Mouse (Mus musculus): ENCODE measurements around the gene Cdc42ep2.
A peak's percentile ranks its signal among the peaks of the same experiment; 100 is the strongest.

The Cdc42ep2 gene

GRCm38 (mm10) chr19:5940656-5941055 is 16.0 kb upstream of the Cdc42ep2 start:
- DNase-seq (ENCODE audit: low spot score) = no peak

DNA sequence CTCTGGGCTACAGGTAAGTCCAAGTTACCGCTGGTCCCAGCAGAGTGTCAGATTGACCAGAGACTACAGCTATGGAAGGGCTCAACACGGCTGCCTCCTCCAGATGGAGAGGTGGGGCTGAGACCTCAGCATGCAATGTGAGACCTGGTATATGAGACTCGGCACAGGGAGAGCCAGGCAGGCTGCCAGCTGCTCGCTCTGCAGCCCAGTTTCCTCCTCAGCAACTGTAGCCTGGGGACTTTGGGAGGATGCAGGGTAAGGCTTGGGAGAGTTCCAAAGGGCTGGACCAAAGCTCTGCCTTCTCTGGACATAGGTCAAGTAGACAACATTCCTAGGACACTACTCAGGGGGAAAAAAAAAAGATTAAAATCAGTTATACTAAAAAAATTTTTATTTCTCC is 15.6 kb upstream of the Cdc42ep2 start:
- DNase-seq (ENCODE audit: low spot score) = peak; percentile 83

DNA sequence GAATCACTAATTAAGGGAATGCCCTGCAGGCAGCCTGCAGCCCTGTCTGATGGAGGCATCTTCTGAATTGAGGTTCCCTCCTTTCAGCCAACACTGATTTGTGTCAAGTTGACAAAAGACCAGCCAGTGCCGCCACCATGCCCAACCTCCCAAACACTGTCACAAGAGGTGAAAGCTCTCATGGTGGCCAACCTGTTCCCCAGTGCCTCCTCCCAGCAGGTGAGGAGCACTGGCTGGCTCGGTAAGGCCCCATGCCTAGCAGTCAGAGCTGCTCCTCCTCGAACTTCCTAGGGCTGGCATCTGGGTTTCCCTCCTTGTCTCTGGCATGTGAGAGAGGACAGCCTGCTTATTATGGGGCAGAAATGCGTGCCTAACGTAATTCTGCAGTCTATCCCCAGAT is 15.1 kb upstream of the Cdc42ep2 start:
- no peak for DNase-seq (ENCODE audit: low spot score)

GRCm38 (mm10) chr19:5938516-5938915 is 13.9 kb upstream of the Cdc42ep2 start:
- DNase-seq (ENCODE audit: low spot score) = no peak

- DNase-seq (ENCODE audit: low spot score) = no peak
These were observed 13.3 kb upstream of the Cdc42ep2 start for GRCm38 (mm10) chr19:5937836-5938406.

DNA sequence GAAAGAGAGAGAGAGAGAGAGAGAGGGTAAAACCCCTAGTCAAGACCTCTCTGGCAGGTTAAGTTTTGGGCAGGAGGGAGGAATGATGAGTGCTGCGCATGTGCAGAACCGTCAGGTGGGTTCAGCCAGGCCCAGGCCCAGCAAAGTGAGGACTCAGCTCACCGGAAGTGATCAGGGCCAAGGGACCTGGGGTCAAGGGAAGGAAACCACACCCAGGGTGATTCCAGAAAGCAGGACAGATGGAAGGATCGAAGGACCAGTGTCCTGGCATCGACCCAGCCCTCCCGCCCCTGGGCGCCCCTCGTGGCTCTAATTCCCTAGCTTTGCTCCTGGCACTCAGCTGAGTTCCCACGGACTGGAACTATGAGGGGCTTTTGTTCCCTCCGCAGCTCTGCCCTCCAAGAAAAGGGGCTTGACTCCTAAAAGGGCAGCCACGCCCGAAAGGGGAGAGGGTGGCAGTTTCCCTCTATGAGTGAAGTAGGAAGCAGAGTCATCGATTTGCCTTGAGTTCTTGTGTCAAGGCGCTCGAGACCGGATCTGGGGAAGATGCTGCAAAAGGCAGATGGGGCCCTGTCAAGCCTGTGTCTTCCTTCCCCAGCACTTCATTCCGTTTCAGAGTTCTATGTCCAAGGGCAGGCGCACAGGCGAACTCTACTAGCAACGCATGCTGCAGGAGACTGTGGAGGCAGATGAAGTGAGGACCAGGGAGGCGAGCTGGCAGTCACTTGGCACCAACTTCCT is 12.6 kb upstream of the Cdc42ep2 start:
- DNase-seq (ENCODE audit: low spot score) = no peak

DNA sequence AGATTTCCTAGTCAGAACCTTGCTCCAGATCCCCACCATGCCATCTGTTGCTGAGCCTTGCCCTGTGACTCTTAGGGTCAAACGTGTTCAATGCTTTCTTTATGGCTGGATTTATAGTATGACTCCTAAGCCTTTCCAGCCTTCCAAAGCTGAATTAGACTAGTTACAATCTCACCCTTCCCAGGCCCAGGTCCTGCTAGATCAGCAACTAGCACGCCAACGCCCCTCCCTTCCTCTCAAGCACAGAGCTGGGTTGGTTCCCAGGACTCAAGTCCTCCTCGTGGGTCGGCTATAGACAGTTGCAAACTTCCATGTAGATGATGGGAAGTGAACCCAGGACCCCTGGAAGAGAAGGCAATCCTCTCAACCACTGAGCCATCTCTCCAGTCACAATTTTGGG is 11.1 kb upstream of the Cdc42ep2 start:
- DNase-seq (ENCODE audit: low spot score) = no peak

- DNase-seq (ENCODE audit: low spot score) = peak; percentile 82
These were observed 10.7 kb upstream of the Cdc42ep2 start for GRCm38 (mm10) chr19:5935266-5935665.

GRCm38 (mm10) chr19:5929634-5930596 is 5.3 kb upstream of the Cdc42ep2 start:
- DNase-seq (ENCODE audit: low spot score) = peak; percentile 79

DNA sequence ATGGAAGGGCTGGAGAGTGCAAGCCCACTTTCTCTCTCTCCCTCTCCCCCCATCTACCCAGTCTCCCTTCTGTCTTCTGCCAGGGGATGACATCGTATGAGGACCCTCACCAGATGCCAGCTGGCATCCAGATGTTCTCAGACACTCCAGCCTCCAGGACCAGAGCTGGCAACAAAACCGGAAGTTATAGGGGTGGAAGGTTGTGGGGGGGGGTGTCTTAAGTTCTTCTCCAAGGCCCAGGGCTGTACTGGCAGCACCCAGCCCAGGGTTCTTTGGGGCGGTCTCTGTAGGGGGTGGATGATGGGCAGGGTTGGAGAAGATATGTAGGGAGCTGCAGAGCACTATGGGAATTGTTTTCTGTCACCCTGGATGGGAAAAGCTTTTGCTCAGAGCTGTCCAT is 3.9 kb upstream of the Cdc42ep2 start:
- DNase-seq (ENCODE audit: low spot score) = no peak

DNA sequence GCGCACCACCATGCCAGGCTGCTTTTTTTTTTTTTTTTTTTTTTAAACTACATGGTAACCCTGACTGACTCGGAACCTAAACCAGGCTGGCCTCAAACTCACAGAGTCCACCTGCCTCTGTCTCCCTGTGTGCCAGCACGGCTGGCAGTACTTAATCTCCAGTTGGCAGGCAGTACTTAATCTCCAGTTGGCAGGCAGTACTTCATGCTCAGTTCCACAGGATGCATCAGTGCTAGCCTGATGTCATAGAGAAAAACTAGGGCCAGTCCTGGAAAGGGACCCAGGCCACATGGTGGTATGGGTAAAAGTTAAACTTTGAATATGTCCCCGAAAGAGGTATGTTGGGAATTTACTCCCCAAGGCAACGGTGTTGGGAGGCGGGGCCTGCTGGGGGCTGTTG is 3.5 kb upstream of the Cdc42ep2 start:
- DNase-seq (ENCODE audit: low spot score) = no peak

DNA sequence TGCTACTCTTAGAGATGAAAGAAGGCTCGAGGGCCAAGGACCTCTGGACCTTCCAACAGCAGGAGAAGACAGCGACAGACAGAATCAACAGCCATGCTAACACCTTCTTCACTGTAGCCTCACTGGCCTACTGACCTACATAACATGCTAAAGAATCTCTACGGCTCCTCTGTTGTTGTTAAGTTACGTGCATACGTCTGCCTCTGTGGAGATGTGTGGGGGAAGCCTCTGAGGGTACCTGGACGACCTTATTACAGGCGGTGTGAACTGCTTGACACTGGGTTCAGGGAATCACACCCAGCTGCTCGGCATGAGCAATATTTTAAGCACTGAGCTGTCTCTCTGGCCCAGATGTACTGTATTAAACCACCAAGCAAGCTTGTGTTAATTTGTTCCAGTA is 2.9 kb upstream of the Cdc42ep2 start:
- DNase-seq (ENCODE audit: low spot score) = no peak

DNA sequence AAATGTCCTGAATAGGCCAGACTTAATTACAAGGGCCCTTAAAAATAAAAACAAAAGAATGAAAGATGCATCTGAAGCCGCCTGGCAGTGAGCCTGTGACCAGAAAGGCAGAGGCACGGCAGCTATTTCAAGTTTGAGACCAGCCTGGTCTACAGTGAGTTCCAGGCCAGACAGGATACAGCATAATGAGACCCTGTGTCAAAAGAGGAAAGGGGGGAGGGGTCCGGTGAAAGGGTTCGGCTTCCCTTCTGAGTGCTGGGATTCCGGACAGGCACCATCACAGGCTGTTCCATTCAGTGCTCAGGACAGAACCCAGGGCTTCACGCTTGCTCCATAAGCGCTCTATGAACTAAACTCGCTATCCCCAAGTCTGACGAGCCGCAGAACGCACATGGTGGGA is 2.4 kb upstream of the Cdc42ep2 start:
- DNase-seq (ENCODE audit: low spot score) = no peak

DNA sequence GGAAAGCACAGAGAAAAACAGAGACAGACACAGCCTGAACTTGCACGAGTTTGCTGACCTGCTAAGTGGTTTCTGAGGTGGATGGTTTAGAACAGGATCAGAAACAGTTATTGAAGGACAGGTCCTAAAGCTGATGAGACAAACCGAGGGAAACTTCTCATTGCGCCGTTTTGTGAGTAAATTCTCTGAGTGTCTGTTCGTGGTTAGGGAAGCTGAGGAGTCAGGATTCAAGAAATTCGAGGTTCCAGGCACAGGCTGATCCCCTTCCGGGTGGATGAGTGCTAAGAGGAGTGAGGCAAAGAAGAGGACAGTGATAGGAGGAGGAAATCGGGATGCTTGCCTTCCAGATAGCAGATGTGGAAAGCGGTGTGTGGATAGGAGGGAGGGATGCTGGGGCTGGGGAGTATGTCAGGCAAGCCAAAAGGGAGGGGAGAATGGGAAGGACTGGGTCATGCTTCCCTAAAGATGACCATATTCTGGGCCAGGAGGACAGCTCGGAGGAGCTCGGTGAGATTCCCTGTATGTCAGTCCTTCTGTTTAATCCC is 767 bp upstream of the Cdc42ep2 start:
- DNase-seq (ENCODE audit: low spot score) = no peak

DNA sequence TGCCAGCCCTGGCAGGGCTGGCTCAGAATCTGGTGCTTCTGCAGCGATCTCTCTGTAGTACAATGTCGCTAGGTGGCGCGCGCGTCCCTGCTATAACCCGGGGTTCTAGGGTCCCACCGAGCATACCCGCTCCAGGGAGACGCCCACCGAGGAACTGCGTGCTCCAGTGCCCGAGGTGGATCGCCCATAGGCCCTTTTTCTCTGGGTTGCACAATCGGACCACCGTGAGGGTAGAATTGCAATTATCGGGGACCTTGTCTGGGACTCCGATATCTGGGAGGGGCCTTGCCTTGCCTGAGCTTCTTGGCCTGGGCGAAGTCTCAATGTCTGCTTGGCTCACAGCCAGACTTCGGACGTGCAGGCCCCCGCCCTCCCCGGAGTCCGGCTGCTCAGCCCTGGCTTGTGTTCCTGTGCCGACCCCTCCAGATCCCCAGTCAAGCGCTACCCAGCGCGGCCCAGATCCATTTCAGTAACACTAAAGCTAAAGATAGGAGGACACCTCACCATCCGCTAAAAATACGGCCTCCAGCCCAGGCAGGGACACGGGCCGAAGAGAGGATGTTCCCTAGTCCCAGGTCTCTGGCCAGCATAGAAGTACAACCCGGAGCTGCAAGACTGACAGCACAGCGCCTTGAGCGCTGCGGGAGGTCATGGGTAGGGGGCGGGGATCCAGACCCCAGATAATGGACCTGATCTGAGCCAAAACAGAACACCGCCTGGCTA is 465 bp downstream of the Cdc42ep2 start:
- DNase-seq (ENCODE audit: low spot score) = peak; percentile 97

DNA sequence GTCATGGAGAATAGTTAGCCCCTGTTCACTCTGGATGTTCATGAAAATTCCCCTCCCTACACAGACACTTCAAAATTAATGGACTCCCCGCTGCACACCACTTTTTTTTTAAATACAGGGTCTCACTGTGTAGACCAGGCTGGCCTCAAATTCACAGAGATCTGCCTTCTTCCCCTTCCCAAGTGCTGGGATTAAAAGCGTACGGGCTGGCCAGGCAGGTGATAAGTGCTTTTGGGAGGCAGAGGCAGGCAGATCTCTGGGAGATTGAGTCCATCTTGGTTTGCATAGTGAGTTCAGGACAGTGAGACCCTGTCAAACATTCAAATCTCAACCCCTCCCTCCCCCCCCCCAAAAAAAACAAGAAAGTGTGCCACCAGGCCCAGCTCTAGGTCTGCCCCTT is 1.7 kb downstream of the Cdc42ep2 start:
- DNase-seq (ENCODE audit: low spot score) = no peak

DNA sequence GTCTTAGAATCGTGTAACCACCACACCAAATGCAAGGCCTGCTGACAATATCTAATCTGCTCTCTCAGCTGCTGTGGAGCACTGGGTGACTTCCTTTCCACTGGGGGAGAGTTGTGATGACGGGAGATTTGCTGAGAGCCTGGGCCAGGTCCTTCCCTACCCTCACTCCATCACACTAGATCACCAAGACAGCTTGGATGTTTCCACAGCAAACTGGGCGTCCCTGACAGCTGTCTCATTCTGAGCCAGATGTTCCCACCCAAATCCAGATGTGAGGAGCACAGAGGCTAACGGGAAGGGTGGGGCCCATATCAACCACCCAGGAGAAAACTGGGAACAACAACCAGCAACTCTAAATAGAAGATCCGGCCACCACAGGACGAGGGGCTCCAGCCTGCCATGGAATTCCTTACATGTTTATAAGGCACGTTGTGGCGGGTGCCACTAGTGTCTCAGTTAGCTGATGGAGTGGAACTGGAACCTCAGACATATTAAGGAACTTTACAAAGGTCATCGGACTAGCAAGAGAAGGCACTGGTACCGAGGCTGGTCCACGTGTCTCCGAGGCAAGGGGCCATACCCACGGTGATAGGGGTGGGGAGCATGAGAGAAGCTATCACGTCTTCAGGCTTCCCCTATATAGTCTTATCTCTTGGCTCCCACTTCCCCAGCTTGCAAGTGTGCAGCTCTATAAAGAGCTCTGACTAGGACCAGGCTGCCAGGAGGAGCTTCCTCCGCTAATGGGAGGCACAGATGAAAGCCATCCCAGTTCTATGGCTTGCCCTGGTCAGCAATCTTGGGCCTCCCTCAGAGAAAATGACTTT is 2.3 kb downstream of the Cdc42ep2 start:
- DNase-seq (ENCODE audit: low spot score) = no peak

- no peak for DNase-seq (ENCODE audit: low spot score)
These were observed 2.9 kb downstream of the Cdc42ep2 start for GRCm38 (mm10) chr19:5921715-5922114.

DNA sequence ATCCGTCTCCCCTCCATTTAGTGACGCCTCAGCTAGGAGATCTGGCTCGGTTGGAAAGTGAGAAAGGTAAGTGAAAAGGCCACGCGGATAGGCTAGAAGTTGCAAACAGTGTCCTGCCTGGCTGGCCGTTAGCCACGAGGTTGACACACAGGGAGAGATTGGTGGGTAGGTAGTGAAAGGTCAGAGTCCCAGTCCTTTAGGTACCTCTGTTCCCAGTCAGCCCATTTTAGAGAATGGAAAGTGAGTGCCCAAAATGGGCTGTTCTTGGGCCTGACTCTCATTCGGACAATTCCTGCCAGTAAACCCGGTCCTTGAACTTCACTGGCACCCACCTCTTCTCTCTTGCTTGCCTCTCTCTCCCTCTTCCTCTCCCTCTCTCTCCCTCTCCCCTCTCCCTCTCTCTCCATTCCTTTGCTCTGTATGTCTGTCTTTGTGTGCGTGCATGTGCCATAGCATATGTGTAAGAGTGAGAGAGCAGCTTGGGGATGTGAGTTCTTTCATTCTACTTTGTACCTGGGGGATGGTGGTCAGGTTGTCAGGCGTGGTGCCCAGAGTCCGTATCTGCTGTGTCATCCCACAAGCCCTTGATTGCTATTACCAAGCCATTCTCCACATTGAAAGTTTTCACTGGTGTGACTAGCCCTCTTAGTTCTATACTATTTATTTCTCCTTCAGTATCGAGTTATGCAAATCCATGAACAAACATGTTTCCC is 11.5 kb downstream of the Cdc42ep2 start, which contains the start of gene Dpf2:
Gene Dpf2 (minus strand): TSS at position 4 of the 713 bp plus-strand sequence.
- no peak for DNase-seq (ENCODE audit: low spot score)
